Mouse (Mus musculus) heart, embryonic 13.5 days (tissue): Measurements from ENCODE around the gene Olfr877. TPM values are rescaled to one million over a fixed set of nuclear protein-coding genes. Genes with fewer than 3 reads are reported as not detected.

Source experiments
- ATAC-seq: fragments of 200-750 bp; cut with Nextera tagmentation; 2 replicates; pipeline ENCODE4 v1.8.0; 2017; ENCODE audit warnings: moderate TSS enrichment; ENCODE audit not compliant: insufficient number of reproducible peaks, low FRiP score, low TSS enrichment; ENCODE audit errors: extremely low read depth
- H3K27ac ChIP-seq: fragments of 300-500 bp; sonication (generic); replicated peaks from 2 replicates; pipeline ENCODE4 v1.5.1; 2015; ENCODE audit warnings: moderate library complexity, mild to moderate bottlenecking, inconsistent platforms
- H3K27me3 ChIP-seq: fragments of 300-500 bp; sonication (generic); replicated peaks from 2 replicates; pipeline ENCODE4 v1.6.1; 2015; ENCODE audit warnings: mild to moderate bottlenecking, inconsistent platforms
- H3K36me3 ChIP-seq: fragments of 300-500 bp; sonication (generic); 2 replicates; pipeline ENCODE4 v1.6.1; 2015; ENCODE audit warnings: mild to moderate bottlenecking, inconsistent platforms
- H3K4me1 ChIP-seq: fragments of 300-500 bp; sonication (generic); 2 replicates; pipeline ENCODE4 v1.6.1; 2015; ENCODE audit warnings: inconsistent platforms
- H3K4me2 ChIP-seq: fragments of 300-500 bp; sonication (generic); 2 replicates; pipeline ENCODE4 v1.6.1; 2015; ENCODE audit warnings: inconsistent platforms, mild to moderate bottlenecking, moderate library complexity
- H3K4me3 ChIP-seq: fragments of 300-500 bp; sonication (generic); 2 replicates; pipeline ENCODE4 v1.5.1; 2015; ENCODE audit warnings: moderate library complexity, mild to moderate bottlenecking, inconsistent platforms
- H3K9ac ChIP-seq: fragments of 300-500 bp; sonication (generic); 2 replicates; pipeline ENCODE4 v1.6.1; 2015; ENCODE audit warnings: inconsistent platforms, mild to moderate bottlenecking, moderate library complexity
- H3K9me3 ChIP-seq: fragments of 300-500 bp; sonication (generic); 2 replicates; pipeline ENCODE4 v1.6.1; 2016; ENCODE audit warnings: inconsistent platforms
- WGBS: fragments of 180-500 bp; shearing (Covaris S2); methylation state at CpG from one replicate; pipeline ENCODE4 v1.1.7; 2015; ENCODE audit warnings: mixed read lengths; 5-methylcytosine and 5-hydroxymethylcytosine counted together
- polyA plus RNA-seq: library from polyadenylated mRNA; unstranded; fragments of >200 nt; fragmentation: Nextera tagmentation; extraction: Ambion mirVana; gene quantifications from 2 replicates; pipeline ENCODE4 v1.2.1, GENCODE M21; 2015

Gene Olfr877
- polyA plus RNA-seq, 1 experiment from 2014 or later: not detected

DNA sequence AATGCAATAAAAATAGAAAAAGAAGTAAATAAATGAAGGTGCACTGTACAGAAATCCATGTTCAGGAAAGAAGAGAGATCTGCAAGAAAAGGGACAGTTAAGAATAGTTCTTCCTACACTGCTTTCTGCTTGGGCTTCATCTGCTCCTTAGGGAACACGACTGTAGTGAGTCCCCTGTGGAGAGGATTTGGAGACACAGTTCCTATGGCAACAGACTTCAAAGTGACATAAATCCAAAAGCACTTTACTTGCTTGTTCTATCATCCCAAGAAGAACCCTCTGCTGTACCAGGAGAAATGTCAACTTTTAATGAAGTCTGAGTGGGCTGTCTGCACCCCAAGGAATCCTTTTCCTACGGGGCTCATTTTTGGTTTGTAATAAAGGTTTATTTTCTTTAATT lies 36.9 kb downstream of the Olfr877 start:
- Histone ChIP-seq H3K27me3 (no peaks in the 10 kb centered on the region), H3K9me3 (no peaks in the 10 kb centered on the region), H3K27ac (no peak overlapping the region), H3K4me1 (no peaks in the 10 kb centered on the region), H3K4me3 (no peak overlapping the region), H3K4me2 (no peak overlapping the region), H3K36me3 (no peaks in the 10 kb centered on the region), H3K9ac (no peak overlapping the region)
- ATAC-seq: no peak
- 30% methylated on average over 2 of the region's 2 CpGs for WGBS

DNA sequence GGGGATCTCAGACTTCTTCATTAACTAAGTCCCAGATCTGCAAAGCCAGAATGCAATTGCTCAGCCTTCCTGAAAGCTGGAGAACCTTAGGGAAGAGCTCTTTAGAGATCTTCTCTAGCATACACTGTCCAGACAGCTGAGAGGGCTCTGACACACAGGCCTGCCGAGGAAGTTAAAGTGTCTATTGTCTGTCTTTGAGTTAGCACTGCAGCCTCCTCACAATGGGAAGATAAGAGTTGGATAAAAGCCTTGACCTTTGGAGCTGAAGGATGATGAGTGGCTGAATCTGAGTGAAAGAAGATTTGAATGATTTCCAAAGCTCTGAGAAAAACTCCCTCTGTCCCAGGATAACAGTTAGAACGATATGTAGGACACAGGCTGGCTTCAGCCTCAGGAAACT lies 42.6 kb downstream of the Olfr877 start, which contains the start of gene Olfr145:
Gene Olfr145 (plus strand): TSS at position 64 of the 400 bp plus-strand sequence.
- Histone ChIP-seq H3K27me3 (no peaks in the 10 kb centered on the region), H3K4me1 (no peaks in the 10 kb centered on the region), H3K27ac (no peak within 1 kb of the TSS), H3K4me3 (no peak within 1 kb of the TSS), H3K4me2 (no peak within 1 kb of the TSS), H3K9me3 (no peaks in the 10 kb centered on the region; the same call in 1 of the 2 replicates), H3K36me3 (no peaks in the 10 kb centered on the region), H3K9ac (no peak within 1 kb of the TSS)
- 17% methylated on average over 2 of the region's 2 CpGs for WGBS
- no peak for ATAC-seq

DNA sequence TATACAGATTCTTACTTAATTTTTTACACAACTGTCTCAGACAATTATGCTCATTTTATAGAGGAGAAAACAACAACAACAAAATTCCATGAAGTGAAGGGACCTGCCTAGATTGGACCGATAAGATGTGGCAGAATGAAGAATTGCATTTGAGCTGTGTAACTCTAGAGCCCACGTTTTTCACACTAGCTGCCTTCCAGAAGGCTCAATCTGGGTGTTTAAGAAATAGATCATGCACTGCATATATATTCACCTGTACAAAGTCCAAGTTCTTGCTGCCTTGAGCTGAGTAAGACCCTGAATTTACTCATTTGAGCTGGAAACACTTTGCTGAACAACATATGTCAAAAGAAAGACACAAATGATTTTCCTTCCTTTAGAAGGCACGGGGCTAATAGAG lies 51.5 kb downstream of the Olfr877 start:
- no peak for ATAC-seq
- Histone ChIP-seq H3K9me3 (no peaks in the 10 kb centered on the region; the same call in 1 of the 2 replicates), H3K4me1 (no peaks in the 10 kb centered on the region), H3K4me2 (no peak overlapping the region), H3K36me3 (no peaks in the 10 kb centered on the region), H3K4me3 (no peak overlapping the region), H3K27ac (no peak overlapping the region), H3K27me3 (no peaks in the 10 kb centered on the region), H3K9ac (no peak overlapping the region)
- 66% methylated on average over 3 of the region's 3 CpGs for WGBS

Other genes with a start within 250 kb of the Olfr877 start
- 4.3 and 8.2 TPM in 2 replicates for gene Spa17, start 240.5 kb upstream of the Olfr877 start, polyA plus RNA-seq
- 126 and 129 TPM in 2 replicates for gene Tbrg1, start 197.0 kb upstream of the Olfr877 start, polyA plus RNA-seq
- 0.05 TPM in 1 of 2 replicates, not detected in the other for gene Panx3, start 185.0 kb upstream of the Olfr877 start, polyA plus RNA-seq
- not detected in 2 replicates for gene Olfr160, start 138.0 kb upstream of the Olfr877 start, polyA plus RNA-seq
- not detected in 2 replicates for gene Olfr874, start 109.2 kb upstream of the Olfr877 start, polyA plus RNA-seq
- not detected in 2 replicates for gene Olfr875, start 82.4 kb upstream of the Olfr877 start, polyA plus RNA-seq
- gene Olfr876, start 51.2 kb upstream of the Olfr877 start, polyA plus RNA-seq: not detected in 2 replicates
- gene Olfr145, start 42.5 kb downstream of the Olfr877 start, polyA plus RNA-seq: not detected in 2 replicates
- gene Olfr878, start 63.6 kb downstream of the Olfr877 start, polyA plus RNA-seq: not detected in 2 replicates
- gene Olfr881, start 137.6 kb downstream of the Olfr877 start, polyA plus RNA-seq: not detected in 2 replicates
- gene Olfr883, start 171.5 kb downstream of the Olfr877 start, polyA plus RNA-seq: not detected in 2 replicates
- gene Olfr884, start 192.3 kb downstream of the Olfr877 start, polyA plus RNA-seq: not detected in 2 replicates
- gene Olfr885, start 207.1 kb downstream of the Olfr877 start, polyA plus RNA-seq: not detected in 2 replicates
- gene Olfr887, start 229.8 kb downstream of the Olfr877 start, polyA plus RNA-seq: not detected in 2 replicates